Mouse (Mus musculus) intestine, postnatal 0 days (tissue): ENCODE measurements around the gene Bspry. TPM values are rescaled to one million over a fixed set of nuclear protein-coding genes. Genes with fewer than 3 reads are reported as not detected.
"Not testable (repeated sequence)": the region's sequence is repeated elsewhere in the genome, so short reads cannot be mapped to it uniquely, and the experiment has no call there.

Experiments used
- ATAC-seq: fragments of 200-750 bp; cut with Nextera tagmentation; 2 replicates; pipeline ENCODE4 v1.8.0; 2017; ENCODE audit warnings: mild to moderate bottlenecking, moderate TSS enrichment, moderate library complexity
- H3K27ac ChIP-seq: fragments of 300-500 bp; sonication (generic); 2 replicates; pipeline ENCODE4 v1.5.1; 2014; ENCODE audit warnings: mild to moderate bottlenecking, low read depth, low read length, moderate library complexity
- H3K27me3 ChIP-seq: fragments of 300-500 bp; sonication (generic); replicated peaks from 2 replicates; pipeline ENCODE4 v1.6.1; 2014; ENCODE audit warnings: low read length, mixed read lengths; ENCODE audit not compliant: control insufficient read depth, insufficient read depth
- H3K36me3 ChIP-seq: fragments of 300-500 bp; sonication (generic); 2 replicates; pipeline ENCODE4 v1.6.1; 2014; ENCODE audit warnings: mild to moderate bottlenecking, moderate library complexity; ENCODE audit not compliant: control insufficient read depth, insufficient read depth
- H3K4me1 ChIP-seq: fragments of 300-500 bp; sonication (generic); replicated peaks from 2 replicates; pipeline ENCODE4 v1.6.1; 2014; ENCODE audit warnings: antibody characterized with exemption, low read length, mixed read lengths; ENCODE audit not compliant: control insufficient read depth, insufficient read depth
- H3K4me2 ChIP-seq: fragments of 300-500 bp; sonication (generic); replicated peaks from 2 replicates; pipeline ENCODE4 v1.6.1; 2014; ENCODE audit warnings: low read depth, mild to moderate bottlenecking, moderate library complexity
- H3K4me3 ChIP-seq: fragments of 300-500 bp; sonication (generic); 2 replicates; pipeline ENCODE4 v1.5.1; 2014; ENCODE audit warnings: low read depth, low read length
- H3K9ac ChIP-seq: fragments of 300-500 bp; sonication (generic); 2 replicates; pipeline ENCODE4 v1.6.1; 2014; ENCODE audit warnings: mild to moderate bottlenecking, low read depth, low read length
- H3K9me3 ChIP-seq: fragments of 300-500 bp; sonication (generic); 2 replicates; pipeline ENCODE4 v1.6.1; 2016; ENCODE audit warnings: mixed run types; ENCODE audit not compliant: control insufficient read depth
- CTCF ChIP-seq: sonication (generic); IDR thresholded peaks from 2 replicates; pipeline ENCODE4 v1.5.1; 2016; ENCODE audit warnings: low read depth, mild to moderate bottlenecking, control low read depth, antibody characterized with exemption, moderate library complexity
- WGBS: fragments of 180-500 bp; shearing (Covaris S2); extraction: QIAGEN DNeasy Blood & Tissue Kit; methylation state at CpG from one replicate; pipeline ENCODE4 v1.1.7; 2014; 5-methylcytosine and 5-hydroxymethylcytosine counted together
- polyA plus RNA-seq: library from polyadenylated mRNA; unstranded; fragments of >200 nt; fragmentation: Nextera tagmentation; extraction: Ambion mirVana; gene quantifications from 2 replicates; pipeline ENCODE4 v1.2.1, GENCODE M21; 2015

Gene Bspry
- polyA plus RNA-seq, 1 experiment from 2014 or later = 20.5 TPM

DNA sequence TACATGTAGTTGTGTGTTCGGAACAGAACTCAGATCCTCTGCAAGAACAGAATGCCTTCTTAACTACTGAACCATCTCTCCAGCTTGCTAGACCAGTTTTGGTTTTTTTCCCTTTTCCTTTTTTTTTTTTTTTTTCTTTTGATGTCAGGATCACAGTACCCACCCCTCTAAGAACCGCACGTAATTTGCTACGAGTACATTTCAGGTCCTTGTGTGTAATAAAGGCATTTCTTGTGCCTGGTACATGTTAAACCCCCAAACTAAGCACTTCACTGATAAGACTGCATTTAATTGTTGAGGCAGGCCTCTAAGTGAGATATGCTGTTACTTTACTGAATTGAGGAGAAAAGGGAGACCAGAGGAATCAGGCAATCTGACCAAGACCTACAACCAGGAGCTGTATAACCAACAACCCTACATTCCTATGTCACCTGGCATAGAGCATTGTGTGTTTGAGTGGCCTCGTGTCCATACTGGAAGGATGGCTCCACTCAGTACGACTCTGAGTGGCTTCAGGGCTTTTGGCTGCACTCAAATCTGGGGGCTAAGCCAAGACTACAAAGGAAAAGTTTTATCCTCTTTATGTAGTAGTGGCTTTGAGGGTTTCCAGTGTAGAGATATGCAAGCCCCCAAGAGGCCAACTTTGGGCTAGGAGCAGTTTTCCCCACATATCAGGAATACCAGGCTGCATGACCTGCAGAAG, 2.2 kb upstream of the Bspry start:
- Histone ChIP-seq H3K4me2 (no peak overlapping the region), H3K27me3 (no peaks in the 10 kb centered on the region), H3K36me3 (no peaks in the 10 kb centered on the region), H3K9ac (no peak overlapping the region), H3K9me3 (no peaks in the 10 kb centered on the region), H3K4me1 (no peaks in the 10 kb centered on the region), H3K4me3 (no peak overlapping the region), H3K27ac (no peak overlapping the region)
- 44% methylated on average over 6 of the region's 6 CpGs for WGBS
- TF ChIP-seq CTCF = no peak
- ATAC-seq = no peak

DNA sequence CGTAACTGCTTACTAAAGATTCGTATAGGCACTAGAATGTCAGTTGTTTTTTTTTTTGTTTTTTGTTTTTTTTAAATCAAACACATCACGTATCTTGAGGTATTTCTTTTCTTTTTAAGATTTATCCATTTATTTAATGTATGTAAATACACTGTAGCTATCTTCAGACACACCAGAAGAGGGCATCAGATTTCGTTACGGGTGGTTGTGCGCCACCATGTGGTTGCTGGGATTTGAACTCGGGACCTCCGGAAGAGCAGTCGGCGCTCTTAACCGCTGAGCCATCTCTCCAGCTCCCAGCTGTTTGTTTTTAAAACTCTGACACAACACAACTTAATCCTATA, 288 bp upstream of the Bspry start:
- not testable (repeated sequence) for H3K9me3 ChIP-seq, H3K27ac ChIP-seq, H3K4me1 ChIP-seq, H3K27me3 ChIP-seq, H3K36me3 ChIP-seq, ATAC-seq
- Histone ChIP-seq H3K4me2 (peak overlapping the region; percentile 91), H3K9ac (peak overlapping the region; percentile 66; the same call in 1 of the 2 replicates), H3K4me3 (peak overlapping the region; percentile 60)
- WGBS = 11% methylated on average over 11 of the region's 11 CpGs
- peak; percentile 76 for TF ChIP-seq CTCF

DNA sequence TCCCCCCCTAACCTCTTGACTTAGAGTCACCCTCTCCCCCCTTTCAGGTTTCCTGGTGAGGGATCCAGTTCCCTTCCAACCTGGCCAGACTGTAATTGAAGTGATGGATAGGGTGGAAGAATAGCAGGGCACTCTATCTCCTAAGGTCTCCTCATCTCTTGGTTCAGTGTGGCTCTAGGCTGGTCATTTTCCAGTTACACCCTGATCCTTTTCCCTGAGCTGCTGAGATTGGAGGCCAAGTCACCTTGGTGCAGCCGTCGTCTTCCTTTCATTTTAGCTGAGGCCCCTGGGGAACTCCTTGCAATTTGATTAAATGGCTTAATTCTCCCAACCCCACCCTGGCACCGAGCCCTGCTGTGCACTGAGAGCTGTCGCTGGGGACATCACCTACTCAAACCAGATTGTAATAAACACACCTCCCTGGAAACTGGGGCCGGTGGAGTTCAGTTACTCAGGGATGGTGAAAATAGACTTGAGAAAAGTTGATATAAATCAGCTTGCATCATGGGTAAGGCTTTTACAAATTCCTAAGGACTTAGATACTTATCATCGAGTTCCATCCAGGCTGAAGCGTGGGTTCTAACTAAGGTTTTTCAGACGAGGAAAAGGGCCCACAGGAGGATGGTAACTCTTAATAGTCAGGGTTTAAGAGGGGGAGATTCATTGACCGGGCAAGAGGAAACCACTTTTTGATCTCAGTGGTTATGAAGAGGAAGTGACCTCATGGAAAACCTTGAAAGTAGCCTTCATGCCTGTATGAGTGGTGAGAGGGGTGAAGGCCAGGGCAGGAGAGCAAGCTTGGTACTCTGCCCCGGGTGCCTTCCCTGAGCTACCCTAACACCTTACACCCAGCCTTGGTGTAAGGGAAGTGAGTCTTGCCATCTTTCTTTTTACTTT, 1.1 kb downstream of the Bspry start:
- peak overlapping the region; percentile 60 for H3K4me3 ChIP-seq
- 20% methylated on average over 10 of the region's 10 CpGs for WGBS
- TF ChIP-seq CTCF = no peak
- peak overlapping the region; percentile 91 for H3K4me2 ChIP-seq
- no peak for ATAC-seq
- H3K36me3 ChIP-seq = no peaks in the 10 kb centered on the region
- H3K9me3 ChIP-seq = no peaks in the 10 kb centered on the region
- H3K4me1 ChIP-seq = peaks cover 7% of the 10 kb centered on the region; the same call in 1 of the 2 replicates
- no peak overlapping the region for H3K9ac ChIP-seq
- no peak overlapping the region for H3K27ac ChIP-seq
- no peaks in the 10 kb centered on the region for H3K27me3 ChIP-seq

DNA sequence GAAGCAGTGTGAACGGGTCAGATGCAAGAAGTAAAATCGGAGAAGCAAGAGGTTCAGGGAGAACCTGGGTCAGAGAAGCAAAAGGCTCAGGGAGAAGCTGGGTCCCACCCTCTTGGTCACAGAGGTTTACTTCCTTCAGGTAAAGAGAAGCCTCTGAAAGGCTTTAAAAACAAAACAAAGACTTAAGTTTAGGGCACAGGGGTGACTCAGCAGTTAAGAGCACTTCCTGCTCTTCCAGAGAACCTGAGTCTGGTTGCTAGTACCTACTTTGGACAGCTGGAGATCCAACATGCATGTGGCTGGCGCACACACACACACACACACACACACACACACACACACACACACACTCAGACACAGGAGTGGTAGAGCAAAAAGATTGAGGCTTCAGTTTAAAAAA, 5.1 kb downstream of the Bspry start:
- TF ChIP-seq CTCF = no peak
- 86% methylated on average over 3 of the region's 3 CpGs for WGBS
- Histone ChIP-seq H3K9ac (no peak overlapping the region), H3K4me2 (no peak overlapping the region), H3K27me3 (no peaks in the 10 kb centered on the region), H3K4me3 (no peak overlapping the region), H3K27ac (peak overlapping the region; percentile 68), H3K36me3 (no peaks in the 10 kb centered on the region), H3K9me3 (no peaks in the 10 kb centered on the region), H3K4me1 (peaks cover 7% of the 10 kb centered on the region; the same call in 1 of the 2 replicates)
- peak; percentile 57 for ATAC-seq

DNA sequence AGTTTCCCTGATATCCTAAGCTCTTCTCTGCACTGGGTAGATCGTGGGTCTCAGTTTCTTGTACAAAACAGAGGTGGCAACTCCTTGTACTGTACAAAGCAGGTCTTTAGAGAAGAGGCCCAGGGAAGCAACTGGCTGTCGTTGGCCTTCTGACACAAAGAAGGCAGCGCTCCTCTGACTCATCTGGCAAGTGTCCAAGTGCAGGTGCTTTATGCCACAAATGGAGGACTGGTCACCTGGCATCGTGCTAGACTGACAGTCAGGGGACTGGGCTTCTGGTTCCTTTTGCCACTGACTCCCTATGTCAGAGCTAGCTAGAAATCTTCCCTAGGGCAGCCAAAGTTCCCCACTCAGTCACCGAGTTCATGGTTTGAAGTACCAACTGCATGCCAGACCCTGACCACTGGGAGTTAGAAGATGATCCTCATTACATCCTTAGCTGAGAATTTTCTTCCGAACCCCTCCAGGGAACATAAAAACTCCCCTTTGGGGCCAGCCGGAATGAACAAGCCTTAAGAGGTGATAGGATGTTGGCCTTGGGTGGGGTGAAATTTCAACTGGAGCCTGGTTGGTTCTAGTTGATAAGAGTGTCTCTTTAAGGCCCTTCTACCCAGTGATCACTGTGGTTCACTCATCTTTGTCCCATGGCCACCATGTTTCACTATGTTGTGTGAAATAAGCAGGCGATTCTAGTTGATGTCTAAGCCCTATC, 5.8 kb downstream of the Bspry start:
- H3K4me3 ChIP-seq = no peak overlapping the region
- no peak overlapping the region for H3K9ac ChIP-seq
- WGBS = 57% methylated on average over 8 of the region's 8 CpGs
- ATAC-seq = peak; percentile 65
- H3K9me3 ChIP-seq = no peaks in the 10 kb centered on the region
- TF ChIP-seq CTCF = no peak
- H3K27me3 ChIP-seq = no peaks in the 10 kb centered on the region
- no peaks in the 10 kb centered on the region for H3K36me3 ChIP-seq
- peaks cover 7% of the 10 kb centered on the region; the same call in 1 of the 2 replicates for H3K4me1 ChIP-seq
- no peak overlapping the region for H3K4me2 ChIP-seq
- peak overlapping the region; percentile 68 for H3K27ac ChIP-seq

DNA sequence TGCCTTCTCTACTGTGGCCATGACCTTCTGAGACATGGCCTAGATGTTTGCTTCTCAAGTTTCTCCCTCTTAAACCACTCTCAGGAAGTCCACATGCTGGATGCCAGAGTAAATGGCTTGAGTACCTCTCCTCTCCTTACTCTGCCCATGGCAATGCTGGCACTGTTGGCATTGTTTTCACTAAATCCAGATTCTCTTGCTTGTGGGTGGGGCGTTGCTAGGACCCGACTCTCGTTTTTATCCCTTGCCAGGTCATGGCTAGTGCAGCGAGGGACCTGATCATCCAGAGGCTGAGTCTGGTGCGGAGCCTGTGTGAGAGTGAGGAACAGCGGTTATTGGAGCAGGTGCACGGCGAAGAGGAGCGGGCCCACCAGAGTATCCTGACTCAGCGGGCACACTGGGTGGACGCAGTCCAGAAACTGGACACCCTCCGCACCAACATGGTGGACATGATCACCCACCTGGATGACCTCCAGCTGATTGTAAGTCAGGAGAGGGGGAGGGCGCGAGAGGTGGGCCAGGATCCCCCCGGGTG, 6.4 kb downstream of the Bspry start:
- Histone ChIP-seq H3K27me3 (no peaks in the 10 kb centered on the region), H3K27ac (no peak overlapping the region), H3K36me3 (peaks cover 2% of the 10 kb centered on the region; the same call in 1 of the 2 replicates), H3K9ac (no peak overlapping the region), H3K4me3 (no peak overlapping the region), H3K4me2 (no peak overlapping the region), H3K4me1 (peaks cover 7% of the 10 kb centered on the region; the same call in 1 of the 2 replicates), H3K9me3 (no peaks in the 10 kb centered on the region)
- 95% methylated on average over 15 of the region's 15 CpGs for WGBS
- no peak for TF ChIP-seq CTCF
- ATAC-seq = no peak
